Mouse (Mus musculus): ENCODE data around the gene 4930544D05Rik. TPM values are rescaled to one million over a fixed set of nuclear protein-coding genes. Genes with fewer than 3 reads are reported as not detected.

Gene 4930544D05Rik
- polyA plus RNA-seq, 1 experiment: not detected

GRCm38 (mm10) chr11:70650322-70651175 lies 34.9 kb downstream of the 4930544D05Rik start:
- Histone ChIP-seq H3K4me3 (replicated peaks; ENCODE audit: insufficient read depth, low read depth, low read length) (no peak overlapping the region), H3K27ac (ENCODE audit: insufficient read depth, low read length) (no peak overlapping the region), H3K4me1 (ENCODE audit: control insufficient read depth, insufficient read depth, low read length) (peaks cover 13% of the 10 kb centered on the region), H3K27me3 (ENCODE audit: control insufficient read depth, insufficient read depth, low read length) (no peaks in the 10 kb centered on the region)
- 61% methylated on average over 12 of the region's 12 CpGs for WGBS
- TF ChIP-seq POLR2A (IDR thresholded peaks at IDR 0.05; ENCODE audit: borderline replicate concordance, insufficient read depth, low read length): no peak
- TF ChIP-seq CTCF (IDR thresholded peaks at IDR 0.05; ENCODE audit: borderline replicate concordance, insufficient read depth, low read depth, low read length): no peak
- DNase-seq: peak in 1 of 2 experiments; percentile 15

DNA sequence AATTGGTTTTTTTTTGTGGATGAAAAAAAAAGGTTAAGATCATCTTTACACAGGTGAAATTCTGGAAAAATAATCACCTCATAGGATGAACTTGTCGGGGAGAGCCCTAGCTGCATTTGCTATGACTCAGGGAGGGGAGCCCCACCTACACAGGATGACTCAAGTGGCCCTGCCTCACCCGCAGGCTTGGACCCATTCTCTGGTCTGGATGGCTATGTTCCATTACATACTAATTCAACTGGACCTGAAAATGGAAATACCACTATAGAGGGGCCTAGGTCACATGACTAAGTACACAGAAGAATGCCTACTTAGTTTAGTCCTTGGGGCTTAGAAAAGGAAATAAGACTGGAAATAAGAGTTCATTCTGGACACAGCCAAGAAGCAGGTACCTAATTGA lies 35.7 kb downstream of the 4930544D05Rik start:
- Histone ChIP-seq H3K4me1 (ENCODE audit: control insufficient read depth, insufficient read depth, low read length) (peaks cover 10% of the 10 kb centered on the region), H3K27ac (ENCODE audit: insufficient read depth, low read length) (no peak overlapping the region), H3K27me3 (ENCODE audit: control insufficient read depth, insufficient read depth, low read length) (no peaks in the 10 kb centered on the region), H3K4me3 (replicated peaks; ENCODE audit: insufficient read depth, low read depth, low read length) (no peak overlapping the region)
- no peak for TF ChIP-seq POLR2A (IDR thresholded peaks at IDR 0.05; ENCODE audit: borderline replicate concordance, insufficient read depth, low read length)
- TF ChIP-seq CTCF (IDR thresholded peaks at IDR 0.05; ENCODE audit: borderline replicate concordance, insufficient read depth, low read depth, low read length): no peak
- DNase-seq: peak in 1 of 2 experiments; percentile 4
- 28% methylated on average over 2 of the region's 2 CpGs for WGBS

DNA sequence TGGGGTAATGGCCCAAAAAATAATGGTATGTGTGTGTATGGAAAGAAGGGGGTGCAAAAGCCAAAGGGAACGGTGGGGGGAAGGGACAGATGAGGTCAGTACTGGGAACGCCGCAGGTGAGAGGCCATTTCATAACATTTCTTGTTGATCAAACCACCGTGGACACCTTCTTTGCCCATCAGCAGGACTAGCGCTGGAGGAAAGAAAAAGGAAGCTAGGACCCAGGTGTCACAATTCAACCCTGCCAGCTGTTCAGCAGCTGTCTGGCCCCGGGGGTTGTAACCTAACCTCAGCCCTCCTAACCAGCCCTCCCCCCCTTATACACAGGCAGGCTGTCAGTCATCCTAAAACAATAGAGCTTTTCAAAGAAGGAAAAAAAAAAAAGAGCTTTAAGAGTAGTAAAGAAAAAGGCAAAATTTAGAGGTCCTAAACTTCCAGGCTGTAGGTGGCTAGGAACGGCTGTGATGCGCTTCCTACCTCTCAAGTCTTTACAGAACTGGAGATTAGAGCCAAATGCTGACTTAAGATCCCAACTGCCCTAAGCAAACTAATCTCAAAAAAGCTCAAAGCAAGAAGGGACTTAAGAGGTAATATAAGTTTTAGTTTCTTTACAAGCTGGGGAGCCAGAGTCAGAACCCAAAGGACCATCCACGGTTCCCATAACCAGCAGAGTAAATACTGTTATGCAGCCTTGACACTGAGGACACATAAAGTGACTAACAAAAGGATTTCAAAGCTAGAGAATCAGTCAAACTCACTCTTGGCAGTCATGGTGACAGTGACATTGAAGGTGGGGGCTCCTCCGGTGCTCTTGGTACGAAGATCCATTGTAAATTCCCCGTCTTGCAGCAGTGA lies 36.6 kb downstream of the 4930544D05Rik start:
- TF ChIP-seq POLR2A (IDR thresholded peaks at IDR 0.05; ENCODE audit: borderline replicate concordance, insufficient read depth, low read length) (no peak), CTCF (IDR thresholded peaks at IDR 0.05; ENCODE audit: borderline replicate concordance, insufficient read depth, low read depth, low read length) (no peak)
- H3K27me3 ChIP-seq (ENCODE audit: control insufficient read depth, insufficient read depth, low read length): no peaks in the 10 kb centered on the region
- WGBS: 53% methylated on average over 12 of the region's 12 CpGs
- no peak overlapping the region for H3K27ac ChIP-seq (ENCODE audit: insufficient read depth, low read length)
- no peak overlapping the region for H3K4me3 ChIP-seq (replicated peaks; ENCODE audit: insufficient read depth, low read depth, low read length)
- peaks cover 13% of the 10 kb centered on the region for H3K4me1 ChIP-seq (ENCODE audit: control insufficient read depth, insufficient read depth, low read length)
- peak in 1 of 2 experiments; percentile 18 for DNase-seq

DNA sequence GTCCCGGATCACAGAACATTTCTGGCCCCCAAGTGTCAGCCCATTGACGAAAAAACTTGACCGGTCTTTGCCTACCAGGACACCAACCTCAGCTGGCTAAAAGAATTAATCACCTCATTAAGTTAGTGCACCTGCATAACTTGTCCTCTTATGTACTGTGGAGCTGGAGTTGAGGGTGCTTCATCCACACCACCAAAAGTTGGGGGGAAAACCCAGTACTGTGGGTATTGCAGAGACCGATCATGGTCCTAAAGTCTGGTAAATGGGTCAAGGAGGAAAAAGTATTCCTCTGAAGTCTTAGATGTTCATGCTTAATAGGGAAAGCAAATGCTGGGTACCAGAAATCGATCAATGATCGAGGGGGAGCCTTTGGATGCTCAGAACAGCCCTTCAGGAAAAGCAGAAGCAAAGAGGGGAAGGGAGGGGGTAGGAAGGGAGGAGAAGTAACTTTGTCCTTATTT lies 37.3 kb downstream of the 4930544D05Rik start:
- Histone ChIP-seq H3K27me3 (ENCODE audit: control insufficient read depth, insufficient read depth, low read length) (no peaks in the 10 kb centered on the region), H3K4me3 (replicated peaks; ENCODE audit: insufficient read depth, low read depth, low read length) (peak overlapping the region; percentile 99), H3K27ac (ENCODE audit: insufficient read depth, low read length) (no peak overlapping the region), H3K4me1 (ENCODE audit: control insufficient read depth, insufficient read depth, low read length) (peaks cover 13% of the 10 kb centered on the region)
- no peak for TF ChIP-seq POLR2A (IDR thresholded peaks at IDR 0.05; ENCODE audit: borderline replicate concordance, insufficient read depth, low read length)
- 48% methylated on average over 6 of the region's 6 CpGs for WGBS
- DNase-seq: peak in 1 of 2 experiments; percentile 8

DNA sequence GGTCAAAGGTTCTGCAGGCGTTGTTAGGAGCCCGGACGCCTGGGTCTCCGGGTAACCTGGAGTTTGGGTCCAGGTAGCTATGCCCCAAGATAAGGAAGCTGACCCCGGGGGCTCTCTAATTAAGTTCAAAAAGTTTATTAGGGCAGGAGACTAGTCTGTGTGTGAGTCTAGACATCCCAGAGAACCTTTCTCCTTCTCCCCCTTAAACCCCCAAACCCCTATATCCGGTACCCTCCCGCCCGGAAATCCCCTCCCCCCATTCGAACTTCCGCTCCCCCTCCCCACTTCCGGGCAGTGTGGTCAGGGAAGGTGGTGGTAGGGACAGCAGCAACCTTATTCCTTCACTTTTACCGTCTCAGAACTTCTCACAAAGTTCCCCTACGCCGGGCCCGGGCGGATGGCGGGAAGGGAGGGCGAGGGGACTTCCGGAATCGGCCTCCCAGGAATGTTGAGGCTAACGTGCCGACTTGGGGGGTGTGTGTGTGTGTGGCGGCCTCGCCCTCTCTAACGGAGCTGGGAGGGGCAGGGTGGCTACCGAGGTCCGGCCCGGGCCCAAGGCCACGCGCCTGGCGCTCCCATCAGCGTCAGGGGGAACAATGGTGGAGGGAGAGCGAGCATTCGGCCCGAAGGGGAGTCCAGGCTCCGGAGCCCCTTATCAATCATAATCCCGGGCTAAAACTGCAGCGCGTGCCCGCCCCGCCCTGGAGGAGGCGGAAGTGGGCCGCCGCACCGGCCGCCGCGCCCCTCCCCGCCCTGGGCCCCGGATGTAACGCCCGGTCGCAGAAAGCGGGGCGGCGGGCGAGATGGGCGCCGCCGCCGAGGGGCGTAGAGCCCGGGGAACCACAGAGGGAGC lies 37.9 kb downstream of the 4930544D05Rik start:
- H3K27me3 ChIP-seq (ENCODE audit: control insufficient read depth, insufficient read depth, low read length): no peaks in the 10 kb centered on the region
- H3K4me1 ChIP-seq (ENCODE audit: control insufficient read depth, insufficient read depth, low read length): peaks cover 13% of the 10 kb centered on the region
- peak; percentile 66 for DNase-seq
- H3K4me3 ChIP-seq (replicated peaks; ENCODE audit: insufficient read depth, low read depth, low read length): peak overlapping the region; percentile 99
- WGBS: 1% methylated on average over 63 of the region's 63 CpGs
- H3K27ac ChIP-seq (ENCODE audit: insufficient read depth, low read length): peak overlapping the region; percentile 98
- TF ChIP-seq CTCF (IDR thresholded peaks at IDR 0.05; ENCODE audit: borderline replicate concordance, insufficient read depth, low read depth, low read length) (no peak), POLR2A (IDR thresholded peaks at IDR 0.05; ENCODE audit: borderline replicate concordance, insufficient read depth, low read length) (no peak; the same call in 1 of the 2 replicates)

DNA sequence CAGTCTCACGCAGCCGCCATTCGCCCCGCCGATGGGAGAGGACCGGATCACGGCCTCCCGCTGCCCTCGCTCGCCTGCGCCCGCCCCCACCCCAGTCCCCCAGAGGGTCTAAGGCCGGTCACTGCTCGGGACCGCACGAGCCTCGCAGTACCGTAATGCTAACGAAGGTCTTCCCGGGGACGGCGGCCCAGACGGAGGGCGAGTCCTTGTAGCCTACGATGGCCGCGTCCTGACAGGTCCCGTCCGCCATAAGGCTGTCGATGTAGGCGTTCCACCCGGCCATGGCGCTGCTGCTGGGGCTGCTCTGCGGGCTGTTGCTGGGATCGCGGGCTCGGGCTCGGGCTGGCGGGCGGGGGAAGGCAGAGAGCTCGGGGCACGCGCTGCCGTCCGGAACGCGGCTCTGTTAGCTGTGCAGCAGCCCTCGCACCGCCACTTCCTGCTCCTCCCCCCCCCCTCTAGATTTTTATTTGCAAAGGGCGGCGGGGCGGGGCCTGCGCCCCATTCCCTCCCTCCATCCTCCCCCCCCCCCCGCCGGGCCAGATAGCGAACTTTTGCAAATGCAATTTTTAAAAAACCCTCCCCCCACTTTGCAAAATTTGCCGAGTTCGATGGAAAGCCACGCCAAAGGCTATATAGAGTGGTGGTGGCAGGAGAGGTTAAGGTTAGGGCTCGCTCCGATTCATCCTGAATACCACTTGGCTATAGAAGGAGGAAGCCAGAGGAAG lies 38.7 kb downstream of the 4930544D05Rik start, which contains the start of gene Pfn1:
Gene Pfn1 (minus strand): TSS at position 447 of the 725 bp plus-strand sequence.
- no peak for TF ChIP-seq CTCF (IDR thresholded peaks at IDR 0.05; ENCODE audit: borderline replicate concordance, insufficient read depth, low read depth, low read length)
- peak; percentile 58 for TF ChIP-seq POLR2A (IDR thresholded peaks at IDR 0.05; ENCODE audit: borderline replicate concordance, insufficient read depth, low read length)
- Histone ChIP-seq H3K4me1 (ENCODE audit: control insufficient read depth, insufficient read depth, low read length) (peaks cover 10% of the 10 kb centered on the region), H3K27me3 (ENCODE audit: control insufficient read depth, insufficient read depth, low read length) (no peaks in the 10 kb centered on the region), H3K27ac (ENCODE audit: insufficient read depth, low read length) (peak within 1 kb of the TSS; percentile 98), H3K4me3 (replicated peaks; ENCODE audit: insufficient read depth, low read depth, low read length) (peak within 1 kb of the TSS; percentile 99)
- WGBS: under 1% methylated on average over 61 of the region's 61 CpGs
- peak; percentile 80 to 81 for DNase-seq
